Mouse (Mus musculus) midbrain, embryonic 16.5 days (tissue): ENCODE results near the gene Cacna1c. TPM values are rescaled to one million over a fixed set of nuclear protein-coding genes. Genes with fewer than 3 reads are reported as not detected.

Experiments used
- ATAC-seq: fragments of 200-750 bp; cut with Nextera tagmentation; 2 replicates; pipeline ENCODE4 v1.8.0; 2017; ENCODE audit warnings: moderate TSS enrichment
- H3K27ac ChIP-seq: fragments of 300-500 bp; sonication (generic); 2 replicates; pipeline ENCODE4 v1.5.1; 2014; ENCODE audit warnings: mild to moderate bottlenecking, low read length, mixed read lengths
- H3K27me3 ChIP-seq: fragments of 300-500 bp; sonication (generic); 2 replicates; pipeline ENCODE4 v1.6.1; 2014; ENCODE audit warnings: low read depth, low read length, mixed read lengths; ENCODE audit not compliant: control insufficient read depth, insufficient read depth
- H3K36me3 ChIP-seq: fragments of 300-500 bp; sonication (generic); 2 replicates; pipeline ENCODE4 v1.6.1; 2014; ENCODE audit warnings: mild to moderate bottlenecking, low read length, moderate library complexity, mixed read lengths; ENCODE audit not compliant: control insufficient read depth, insufficient read depth
- H3K4me1 ChIP-seq: fragments of 300-500 bp; sonication (generic); 2 replicates; pipeline ENCODE4 v1.6.1; 2014; ENCODE audit warnings: mild to moderate bottlenecking, low read length, mixed read lengths; ENCODE audit not compliant: control insufficient read depth, insufficient read depth
- H3K4me2 ChIP-seq: fragments of 300-500 bp; sonication (generic); 2 replicates; pipeline ENCODE4 v1.6.1; 2014; ENCODE audit warnings: mild to moderate bottlenecking, low read length, mixed read lengths
- H3K4me3 ChIP-seq: fragments of 300-500 bp; sonication (generic); 2 replicates; pipeline ENCODE4 v1.5.1; 2014; ENCODE audit warnings: low read depth, mild to moderate bottlenecking, low read length, moderate library complexity, mixed read lengths
- H3K9ac ChIP-seq: fragments of 300-500 bp; sonication (generic); 2 replicates; pipeline ENCODE4 v1.6.1; 2014; ENCODE audit warnings: low read depth, low read length, mixed read lengths
- H3K9me3 ChIP-seq: fragments of 300-500 bp; sonication (generic); replicated peaks from 2 replicates; pipeline ENCODE4 v1.6.1; 2014; ENCODE audit warnings: mild to moderate bottlenecking, low read length, mixed read lengths; ENCODE audit not compliant: control insufficient read depth, poor library complexity, severe bottlenecking
- WGBS: fragments of 180-500 bp; shearing (Covaris S2); extraction: QIAGEN DNeasy Blood & Tissue Kit; methylation state at CpG from one replicate; pipeline ENCODE4 v1.1.7; 2014; 5-methylcytosine and 5-hydroxymethylcytosine counted together
- polyA plus RNA-seq: library from polyadenylated mRNA; unstranded; fragments of >200 nt; fragmentation: Nextera tagmentation; extraction: Ambion mirVana; gene quantifications from 2 replicates; pipeline ENCODE4 v1.2.1, GENCODE M21; 2015

Gene Cacna1c
- polyA plus RNA-seq, 1 experiment from 2014 or later: 8.1 TPM

DNA sequence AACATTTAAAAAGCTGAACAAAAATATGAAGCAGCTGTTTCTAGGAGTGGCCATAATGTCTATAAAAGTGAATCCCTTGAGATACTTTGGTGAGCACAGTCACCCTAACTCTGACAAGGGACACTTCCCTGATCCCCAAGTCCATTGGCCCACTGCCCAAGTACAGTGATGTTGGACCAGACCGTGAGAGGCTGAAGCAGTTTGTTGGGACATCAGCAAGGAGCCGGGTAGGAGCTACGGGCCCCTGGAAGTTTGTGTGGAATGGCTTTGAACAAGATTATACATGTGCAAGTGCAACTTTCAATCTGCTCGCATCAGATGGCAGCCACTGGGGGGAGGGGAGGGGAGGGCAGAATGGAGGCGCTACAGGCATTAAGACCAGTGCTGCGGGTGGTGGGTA lies 428.5 kb downstream of the Cacna1c start:
- no peak overlapping the region for H3K4me2 ChIP-seq
- no peak for ATAC-seq
- H3K36me3 ChIP-seq: no peaks in the 10 kb centered on the region
- H3K9ac ChIP-seq: no peak overlapping the region
- no peak overlapping the region for H3K27ac ChIP-seq
- no peaks in the 10 kb centered on the region for H3K9me3 ChIP-seq
- H3K4me3 ChIP-seq: no peak overlapping the region
- H3K27me3 ChIP-seq: no peaks in the 10 kb centered on the region
- no peaks in the 10 kb centered on the region for H3K4me1 ChIP-seq
- whole genome bisulfite sequencing: 66% methylated on average over 6 of the region's 6 CpGs

DNA sequence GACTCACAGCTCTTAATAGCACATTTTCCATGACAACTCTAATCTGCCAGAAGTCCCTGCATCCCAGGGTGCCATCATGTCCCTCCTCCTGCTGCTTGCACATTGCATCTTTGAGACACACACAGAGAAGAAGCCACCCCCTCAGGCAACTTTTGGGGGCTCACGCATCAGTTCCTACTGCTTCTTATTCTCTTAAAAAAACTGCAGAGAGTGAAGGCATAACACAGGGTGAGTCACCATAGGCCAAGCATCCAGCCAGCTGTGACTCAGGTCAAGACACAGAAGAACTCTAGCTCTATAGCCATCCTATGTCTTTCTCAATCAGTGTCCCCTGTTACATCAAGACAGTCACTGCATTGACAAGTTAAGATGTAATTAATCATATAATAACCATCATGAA lies 431.0 kb downstream of the Cacna1c start:
- Histone ChIP-seq H3K9ac (no peak overlapping the region), H3K4me3 (no peak overlapping the region), H3K36me3 (no peaks in the 10 kb centered on the region), H3K9me3 (no peaks in the 10 kb centered on the region), H3K4me1 (no peaks in the 10 kb centered on the region), H3K27ac (no peak overlapping the region), H3K27me3 (no peaks in the 10 kb centered on the region), H3K4me2 (no peak overlapping the region)
- WGBS: 67% methylated on average over 1 of the region's 1 CpGs
- ATAC-seq: no peak

DNA sequence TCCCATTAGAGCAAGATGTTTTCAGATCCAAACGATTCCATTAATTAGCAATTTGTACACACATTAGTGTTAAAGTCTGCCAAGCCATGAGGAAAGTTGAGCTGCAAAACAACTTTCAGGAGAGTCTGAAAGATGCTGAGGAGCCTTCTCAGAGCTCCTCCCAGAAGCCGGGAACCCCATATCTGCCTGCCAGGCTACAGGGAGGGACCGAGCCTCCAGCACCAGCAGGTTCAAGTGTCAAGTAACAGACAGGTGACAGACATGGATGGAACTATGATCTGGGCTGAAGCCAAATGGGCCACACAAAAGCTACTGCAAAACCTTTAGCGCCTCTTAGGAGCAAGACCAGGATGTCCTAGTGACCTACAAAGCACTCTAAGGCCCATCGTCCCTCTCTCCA lies 437.2 kb downstream of the Cacna1c start:
- Histone ChIP-seq H3K36me3 (no peaks in the 10 kb centered on the region), H3K4me1 (no peaks in the 10 kb centered on the region), H3K9me3 (no peaks in the 10 kb centered on the region), H3K27ac (no peak overlapping the region), H3K4me2 (no peak overlapping the region), H3K27me3 (no peaks in the 10 kb centered on the region), H3K4me3 (no peak overlapping the region), H3K9ac (no peak overlapping the region)
- WGBS: 88% methylated on average over 5 of the region's 5 CpGs
- no peak for ATAC-seq

DNA sequence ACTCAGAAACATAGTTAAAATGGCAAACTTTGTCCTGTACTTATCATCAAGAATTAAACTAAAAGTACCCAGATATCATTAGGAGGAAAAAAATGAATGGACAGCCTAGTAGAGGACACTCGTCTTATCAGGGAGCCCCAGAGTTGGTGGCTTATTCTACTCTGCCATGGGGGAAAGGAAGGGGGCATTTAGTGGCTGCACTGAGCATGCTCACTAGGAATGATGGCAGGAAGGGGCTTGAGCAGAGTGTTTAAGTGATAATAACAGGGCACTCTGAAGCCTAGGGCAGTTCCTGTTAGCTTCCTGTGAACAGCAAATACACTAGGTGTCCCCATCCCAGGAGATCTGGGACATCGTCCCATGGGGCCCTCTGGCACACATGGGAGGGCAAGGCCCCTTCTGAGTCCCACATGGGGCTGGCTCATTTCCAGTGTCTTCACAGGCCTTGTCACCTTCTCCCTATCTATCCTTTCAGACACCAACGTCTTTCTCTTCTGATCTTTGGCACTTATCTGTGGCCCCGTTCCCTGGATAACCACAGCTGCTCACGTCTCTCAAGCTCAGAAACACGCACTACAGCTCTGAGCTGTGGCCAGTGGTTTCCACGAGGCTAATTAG lies 437.8 kb downstream of the Cacna1c start:
- ATAC-seq: no peak
- no peak overlapping the region for H3K27ac ChIP-seq

DNA sequence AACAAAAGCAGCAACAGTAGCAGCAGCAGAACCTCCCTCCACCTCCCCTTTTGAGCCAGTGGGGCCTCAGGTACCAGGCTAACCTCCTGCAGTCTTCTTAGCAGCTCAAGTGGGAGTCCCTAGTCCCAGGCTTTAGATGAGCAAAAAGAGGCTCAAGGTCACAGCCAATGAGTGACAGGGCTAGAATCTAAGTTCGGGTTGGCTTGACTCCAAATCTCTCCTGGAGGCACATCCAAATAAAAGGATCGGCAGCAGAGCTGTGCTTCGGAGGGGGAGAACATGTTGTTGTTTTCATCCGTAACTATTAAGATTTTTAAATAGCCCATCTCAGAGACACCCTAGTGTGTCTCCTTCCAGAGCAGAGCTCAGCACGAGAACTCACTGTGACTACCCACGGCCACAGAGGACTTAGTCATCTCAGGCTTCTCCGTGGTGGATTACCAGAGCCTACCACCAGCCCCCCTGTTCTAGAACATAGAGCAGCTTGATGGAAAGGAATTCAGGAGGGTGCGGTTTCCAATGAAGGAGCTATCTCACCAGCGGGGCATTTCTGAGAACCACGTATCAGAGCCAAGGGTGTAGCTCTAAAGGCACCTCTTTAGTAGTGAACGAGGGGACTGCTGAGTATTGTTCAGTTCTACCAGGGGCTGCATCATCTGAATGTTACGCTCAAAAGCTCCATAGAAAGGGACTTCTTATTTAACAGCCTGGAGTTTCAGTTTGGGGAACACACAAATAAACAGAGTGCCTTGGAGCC lies 438.5 kb downstream of the Cacna1c start:
- H3K9me3 ChIP-seq: no peaks in the 10 kb centered on the region
- no peak overlapping the region for H3K4me2 ChIP-seq
- H3K4me3 ChIP-seq: no peak overlapping the region
- no peak overlapping the region for H3K9ac ChIP-seq
- H3K27ac ChIP-seq: no peak overlapping the region
- 0 out of 2 replicates have a peak, but pooled peaks cover 2% of the 10 kb centered on the region for H3K4me1 ChIP-seq
- no peaks in the 10 kb centered on the region for H3K27me3 ChIP-seq
- H3K36me3 ChIP-seq: no peaks in the 10 kb centered on the region
- 75% methylated on average over 12 of the region's 12 CpGs for WGBS
- no peak for ATAC-seq

More for the DNA sequence above, 437.8 kb downstream of the Cacna1c start:
- no peak overlapping the region for H3K4me3 ChIP-seq
- H3K4me1 ChIP-seq: no peaks in the 10 kb centered on the region
- WGBS: 66% methylated on average over 7 of the region's 7 CpGs
- no peak overlapping the region for H3K9ac ChIP-seq
- no peaks in the 10 kb centered on the region for H3K36me3 ChIP-seq
- no peak overlapping the region for H3K4me2 ChIP-seq
- no peaks in the 10 kb centered on the region for H3K9me3 ChIP-seq
- no peaks in the 10 kb centered on the region for H3K27me3 ChIP-seq

DNA sequence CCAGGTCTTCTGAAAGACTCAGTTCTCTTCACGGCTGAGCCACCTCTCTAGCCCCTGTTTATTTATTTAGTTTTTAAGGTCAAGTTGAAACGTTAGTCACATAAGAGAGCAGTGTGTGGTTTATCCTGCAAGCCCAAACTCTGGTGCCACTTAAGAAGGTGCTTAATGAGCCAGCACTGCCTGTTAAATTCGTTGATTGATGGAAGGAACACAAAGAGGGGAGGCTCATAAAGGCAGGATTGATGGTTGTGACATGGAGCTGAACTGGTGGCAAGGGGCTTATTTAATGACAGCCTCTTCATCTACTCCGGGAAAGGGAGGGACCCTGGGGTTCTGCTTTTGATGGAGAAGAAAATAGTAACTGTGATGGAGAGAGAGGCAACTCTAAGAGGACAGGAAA lies 439.7 kb downstream of the Cacna1c start:
- no peak overlapping the region for H3K27ac ChIP-seq
- no peaks in the 10 kb centered on the region for H3K27me3 ChIP-seq
- 42% methylated on average over 4 of the region's 4 CpGs for WGBS
- no peak for ATAC-seq
- no peaks in the 10 kb centered on the region for H3K9me3 ChIP-seq
- no peak overlapping the region for H3K4me2 ChIP-seq
- H3K9ac ChIP-seq: no peak overlapping the region
- H3K4me3 ChIP-seq: no peak overlapping the region
- 0 out of 2 replicates have a peak, but pooled peaks cover 3% of the 10 kb centered on the region for H3K36me3 ChIP-seq
- H3K4me1 ChIP-seq: 0 out of 2 replicates have a peak, but pooled peaks cover 2% of the 10 kb centered on the region

DNA sequence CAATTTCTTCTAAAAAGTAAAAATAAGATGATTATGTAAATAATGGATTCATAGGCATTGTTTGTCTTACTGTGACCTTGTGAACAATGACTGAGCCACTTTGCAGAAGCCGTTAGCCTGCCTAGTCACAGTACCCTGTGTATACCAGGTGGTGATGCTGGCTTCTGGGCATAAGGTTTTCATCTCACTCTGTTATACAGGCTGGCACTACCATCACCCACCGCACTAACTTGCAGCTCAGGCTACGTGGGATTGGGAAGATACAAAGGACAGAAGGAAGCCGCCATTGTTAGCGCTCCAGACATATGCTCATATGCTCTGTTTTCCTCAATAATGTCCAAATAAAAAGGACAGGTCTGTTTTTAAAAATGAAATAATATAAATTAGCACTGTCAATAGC lies 440.4 kb downstream of the Cacna1c start:
- 95% methylated on average over 5 of the region's 5 CpGs for WGBS
- no peak overlapping the region for H3K9ac ChIP-seq
- H3K36me3 ChIP-seq: peaks cover 7% of the 10 kb centered on the region; the same call in 1 of the 2 replicates
- H3K27ac ChIP-seq: no peak overlapping the region
- H3K4me2 ChIP-seq: no peak overlapping the region
- ATAC-seq: no peak
- no peaks in the 10 kb centered on the region for H3K9me3 ChIP-seq
- H3K4me3 ChIP-seq: no peak overlapping the region
- 0 out of 2 replicates have a peak, but pooled peaks cover 2% of the 10 kb centered on the region for H3K4me1 ChIP-seq
- H3K27me3 ChIP-seq: no peaks in the 10 kb centered on the region

DNA sequence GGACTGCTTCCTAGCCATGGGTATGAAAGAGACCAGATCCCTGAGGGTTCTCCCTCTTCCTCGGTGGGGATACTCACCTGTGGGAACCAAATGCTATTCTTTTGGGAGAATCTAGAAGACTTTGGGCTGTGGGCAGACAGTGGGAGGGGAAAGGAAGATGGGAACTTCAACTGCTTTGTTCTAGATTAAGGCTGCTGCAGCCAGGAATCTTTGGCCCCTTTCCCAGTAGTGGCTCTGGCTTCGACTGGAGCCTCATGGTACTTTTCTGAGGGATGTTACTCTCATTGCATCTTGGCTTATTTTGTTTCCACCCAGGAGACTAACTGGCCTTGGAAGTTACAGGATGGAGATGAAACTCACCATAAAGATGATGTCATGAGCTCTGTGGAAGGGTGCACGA lies 441.8 kb downstream of the Cacna1c start:
- no peaks in the 10 kb centered on the region for H3K9me3 ChIP-seq
- WGBS: 82% methylated on average over 3 of the region's 3 CpGs
- no peak overlapping the region for H3K4me2 ChIP-seq

DNA sequence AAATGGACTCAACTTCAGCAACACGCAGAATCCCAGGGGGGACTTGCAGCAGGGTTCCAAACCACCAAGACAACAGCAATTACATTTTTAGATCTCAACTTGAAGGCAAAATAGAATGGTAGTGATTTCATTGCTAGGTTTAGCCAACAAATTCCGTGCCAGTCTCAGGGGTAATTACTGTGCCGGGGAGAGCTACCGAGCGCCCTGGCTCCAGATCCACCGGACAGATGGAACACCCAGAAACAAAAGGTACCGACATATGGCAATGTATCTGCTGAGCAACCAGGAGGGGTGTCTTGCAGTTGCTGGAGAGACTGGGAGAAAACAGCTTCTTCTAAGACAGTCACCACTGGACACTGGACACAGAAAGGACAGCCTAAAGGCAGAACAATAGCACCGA lies 442.4 kb downstream of the Cacna1c start:
- Histone ChIP-seq H3K4me3 (no peak overlapping the region), H3K4me1 (0 out of 2 replicates have a peak, but pooled peaks cover 2% of the 10 kb centered on the region), H3K9ac (no peak overlapping the region), H3K27me3 (no peaks in the 10 kb centered on the region), H3K9me3 (no peaks in the 10 kb centered on the region), H3K27ac (no peak overlapping the region), H3K36me3 (peaks cover 7% of the 10 kb centered on the region; the same call in 1 of the 2 replicates), H3K4me2 (no peak overlapping the region)
- no peak for ATAC-seq
- WGBS: 67% methylated on average over 8 of the region's 8 CpGs

More for the DNA sequence above, 441.8 kb downstream of the Cacna1c start:
- no peak for ATAC-seq
- Histone ChIP-seq H3K4me3 (no peak overlapping the region), H3K9ac (no peak overlapping the region), H3K36me3 (peaks cover 7% of the 10 kb centered on the region; the same call in 1 of the 2 replicates), H3K27ac (no peak overlapping the region), H3K4me1 (0 out of 2 replicates have a peak, but pooled peaks cover 2% of the 10 kb centered on the region), H3K27me3 (no peaks in the 10 kb centered on the region)
